Mouse (Mus musculus): Measurements from ENCODE around the gene Sucla2. TPM values are rescaled to one million over a fixed set of nuclear protein-coding genes. Genes with fewer than 3 reads are reported as not detected.

Gene Sucla2
- polyA plus RNA-seq, 1 experiment from 2014 or later, result 127 TPM

Other genes starting within 250 kb of the Sucla2 start
- gene Rb1, start 199.5 kb upstream of the Sucla2 start, polyA plus RNA-seq (2014; fragmentation: Nextera tagmentation; extraction: Ambion mirVana), result 36.3 and 36.4 TPM in 2 replicates
- gene Itm2b, start 140.0 kb upstream of the Sucla2 start, polyA plus RNA-seq (2014; fragmentation: Nextera tagmentation; extraction: Ambion mirVana), result 599 and 615 TPM in 2 replicates
- gene Med4, start 15.3 kb upstream of the Sucla2 start, polyA plus RNA-seq (2014; fragmentation: Nextera tagmentation; extraction: Ambion mirVana), result 85.1 and 85.2 TPM in 2 replicates
- gene Nudt15, start 22.9 kb downstream of the Sucla2 start, polyA plus RNA-seq (2014; fragmentation: Nextera tagmentation; extraction: Ambion mirVana), result 8.6 and 10.8 TPM in 2 replicates
- not detected in 2 replicates for gene Gm21750, start 135.9 kb downstream of the Sucla2 start, polyA plus RNA-seq (2014; fragmentation: Nextera tagmentation; extraction: Ambion mirVana)

All from midbrain, embryonic 14.5 days (tissue).